ENCODE assay signal across 8 mouse cellular contexts in genomic region chr3:55248508-55248907, GRCm38 (mm10). TPM values are rescaled to one million over a fixed set of nuclear protein-coding genes. Genes with fewer than 3 reads are reported as not detected.
DNase-seq lines count a peak whose midpoint lies in the region.

No protein-coding gene starts in this region.

- DNase-seq in adrenal gland, postnatal 14 days = peak; percentile 19
- DNase-seq in adrenal gland, adult 8-10 months = no peak
- DNase-seq in layer of hippocampus, adult 11-12 months (ENCODE audit: low spot score) = peak; percentile 56
- no peak for DNase-seq in layer of hippocampus, adult 9-10 months (ENCODE audit: low spot score)
- DNase-seq in cerebellum, postnatal 25 days = peak; percentile 80 to 87
- DNase-seq in lung, postnatal 10 days = peak; percentile 68
- DNase-seq in thymus, postnatal 4 days = no peak
- DNase-seq in gastrocnemius, adult 18-20 months (ENCODE audit: low spot score) = no peak

RNA-seq across cellular contexts. Expression of gene Dclk1, which starts 6.3 kb away (rescaled TPM):
- 5.0 and 16.9 TPM in 2 replicates for total RNA-seq in adrenal gland, postnatal 14 days (2021)
- total RNA-seq in adrenal gland, adult 8-10 months (2022) = 1 to 10 TPM; 1.7 to 3.7 (median 2.4) TPM
- total RNA-seq in gastrocnemius, adult 18-20 months (2021) = 1 to 10 TPM; 1.7 to 3.1 TPM

Comparison
In these comparisons a context has a peak if more than half of its experiments do, and no peak if none do; other contexts are left out.
1. DNase-seq: peak in adrenal gland, postnatal 14 days (single experiment), layer of hippocampus, adult 11-12 months (single experiment), cerebellum, postnatal 25 days (2 of 2) and lung, postnatal 10 days (single experiment); none in adrenal gland, adult 8-10 months (single experiment), layer of hippocampus, adult 9-10 months (single experiment), thymus, postnatal 4 days (single experiment) and gastrocnemius, adult 18-20 months (single experiment).